Mouse (Mus musculus) heart, embryonic 12.5 days (tissue): ENCODE measurements around the gene Zfy1. TPM values are rescaled to one million over a fixed set of nuclear protein-coding genes. Genes with fewer than 3 reads are reported as not detected.
"Not testable (repeated sequence)": the region's sequence is repeated elsewhere in the genome, so short reads cannot be mapped to it uniquely, and the experiment has no call there.

Source experiments
- ATAC-seq: fragments of 200-750 bp; cut with Nextera tagmentation; 2 replicates; pipeline ENCODE4 v1.8.0; 2017; ENCODE audit warnings: moderate TSS enrichment, moderate library complexity; ENCODE audit not compliant: insufficient number of reproducible peaks, low FRiP score
- H3K27ac ChIP-seq: fragments of 300-500 bp; sonication (generic); 2 replicates; pipeline ENCODE4 v1.5.1; 2016; ENCODE audit warnings: mild to moderate bottlenecking, moderate library complexity; ENCODE audit not compliant: poor library complexity, severe bottlenecking
- H3K27me3 ChIP-seq: fragments of 300-500 bp; sonication (generic); replicated peaks from 2 replicates; pipeline ENCODE4 v1.6.1; 2016; ENCODE audit warnings: mild to moderate bottlenecking, moderate library complexity
- H3K36me3 ChIP-seq: fragments of 300-500 bp; sonication (generic); 2 replicates; pipeline ENCODE4 v1.6.1; 2016; ENCODE audit warnings: mild to moderate bottlenecking, moderate library complexity
- H3K4me1 ChIP-seq: fragments of 300-500 bp; sonication (generic); replicated peaks from 2 replicates; pipeline ENCODE4 v1.6.1; 2016; ENCODE audit warnings: mild to moderate bottlenecking
- H3K4me2 ChIP-seq: fragments of 300-500 bp; sonication (generic); 2 replicates; pipeline ENCODE4 v1.6.1; 2016; ENCODE audit warnings: mild to moderate bottlenecking, moderate library complexity
- H3K4me3 ChIP-seq: fragments of 300-500 bp; sonication (generic); 2 replicates; pipeline ENCODE4 v1.5.1; 2016; ENCODE audit warnings: mild to moderate bottlenecking
- H3K9ac ChIP-seq: fragments of 300-500 bp; sonication (generic); 2 replicates; pipeline ENCODE4 v1.6.1; 2016; ENCODE audit warnings: mild to moderate bottlenecking, moderate library complexity
- H3K9me3 ChIP-seq: fragments of 300-500 bp; sonication (generic); replicated peaks from 2 replicates; pipeline ENCODE4 v1.6.1; 2016; ENCODE audit warnings: mild to moderate bottlenecking, moderate library complexity
- WGBS: fragments of 180-500 bp; shearing (Covaris S2); methylation state at CpG from one replicate; pipeline ENCODE4 v1.1.7; 2016; 5-methylcytosine and 5-hydroxymethylcytosine counted together
- polyA plus RNA-seq: library from polyadenylated mRNA; unstranded; fragments of >200 nt; fragmentation: Nextera tagmentation; extraction: Ambion mirVana; gene quantifications from 2 replicates; pipeline ENCODE4 v1.2.1, GENCODE M21; 2016

Zfy1 gene
- polyA plus RNA-seq, result not detected in 2 replicates

GRCm38 (mm10) chrY:797309-797708, at the start of gene Zfy1:
Gene Zfy1 (minus strand): TSS chrY:797409.
- not testable (repeated sequence) for H3K27ac ChIP-seq, H3K4me2 ChIP-seq, H3K4me3 ChIP-seq, H3K27me3 ChIP-seq, ATAC-seq, H3K36me3 ChIP-seq, H3K9ac ChIP-seq, H3K4me1 ChIP-seq, H3K9me3 ChIP-seq
- 76% methylated on average over 7 of the region's 11 CpGs for WGBS

GRCm38 (mm10) chrY:818396-818795, 21.2 kb upstream of the Zfy1 start, which contains the start of gene Uba1y:
Gene Uba1y (plus strand): TSS chrY:818649.
- no peaks in the 10 kb centered on the region for H3K9me3 ChIP-seq
- H3K4me1 ChIP-seq, result no peaks in the 10 kb centered on the region
- no peak within 1 kb of the TSS for H3K9ac ChIP-seq
- H3K36me3 ChIP-seq, result no peaks in the 10 kb centered on the region
- H3K4me2 ChIP-seq, result no peak within 1 kb of the TSS
- 88% methylated on average over 10 of the region's 15 CpGs for WGBS
- no peaks in the 10 kb centered on the region for H3K27me3 ChIP-seq
- no peak within 1 kb of the TSS for H3K27ac ChIP-seq
- ATAC-seq, result no peak
- H3K4me3 ChIP-seq, result no peak within 1 kb of the TSS

- peak; percentile 78 for ATAC-seq
- Histone ChIP-seq H3K4me1 (no peaks in the 10 kb centered on the region), H3K27ac (0 out of 2 replicates have a peak overlapping the region, but pooled peaks have one; percentile 27), H3K36me3 (no peaks in the 10 kb centered on the region), H3K4me3 (peak overlapping the region; percentile 30), H3K9me3 (no peaks in the 10 kb centered on the region), H3K9ac (no peak overlapping the region), H3K4me2 (peak overlapping the region; percentile 58), H3K27me3 (no peaks in the 10 kb centered on the region)
- WGBS, result 0% methylated on average over 14 of the region's 15 CpGs
These were observed 11.9 kb upstream of the Zfy1 start for GRCm38 (mm10) chrY:808991-809661.

Other genes with a start within 250 kb of the Zfy1 start
- not detected in 2 replicates for gene Uba1y, start 21.2 kb upstream of the Zfy1 start, polyA plus RNA-seq
- 7.7 TPM in 2 replicates for gene Kdm5d, start 100.4 kb upstream of the Zfy1 start, polyA plus RNA-seq
- gene Eif2s3y, start 213.1 kb upstream of the Zfy1 start, polyA plus RNA-seq, result 33.0 and 35.9 TPM in 2 replicates